Mouse (Mus musculus): ENCODE data around the gene Kprp.
"Not testable (repeated sequence)": the region's sequence is repeated elsewhere in the genome, so short reads cannot be mapped to it uniquely, and the experiment has no call there.

The Kprp gene

DNA sequence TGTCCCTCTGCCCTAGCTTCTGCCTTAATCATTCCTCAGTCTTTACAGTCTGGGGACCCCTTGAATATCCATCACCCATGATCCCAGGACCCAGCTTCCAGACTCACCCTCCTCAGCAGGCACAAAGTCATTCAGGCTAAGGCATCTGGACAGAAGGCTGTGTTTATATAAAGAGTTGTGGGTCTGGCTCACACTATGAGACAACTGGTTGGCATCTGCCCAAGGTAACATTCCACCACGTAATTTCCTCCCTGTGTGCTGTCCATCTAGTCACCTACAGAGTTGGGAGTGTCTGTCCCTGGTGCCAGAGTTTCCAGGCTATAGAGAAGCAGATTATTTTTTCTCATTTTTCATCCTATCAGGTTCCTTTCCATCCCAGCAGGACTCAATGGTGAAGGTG is at the start of gene Kprp:
Kprp (minus strand) TSS at position 140 of the 400 bp plus-strand sequence.
- no peak for DNase-seq

DNA sequence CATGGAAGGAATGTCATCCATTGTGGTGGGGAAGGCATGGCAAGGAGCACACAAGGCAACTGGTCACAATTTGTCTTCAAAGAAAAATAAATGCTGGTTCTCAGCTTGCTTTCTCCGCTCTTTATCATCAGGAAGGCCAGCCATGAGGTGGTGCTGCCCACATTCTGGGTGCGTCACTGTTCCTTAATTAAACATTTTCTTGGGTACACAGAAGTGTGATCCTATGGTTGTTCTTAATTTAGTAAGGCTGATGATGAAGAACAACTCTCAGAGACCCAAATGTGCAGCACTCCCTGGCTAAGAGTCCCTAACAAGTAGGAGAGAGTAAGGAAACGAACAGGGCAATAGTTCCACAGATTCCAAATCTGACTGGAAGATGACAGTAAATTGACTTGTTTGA is 47.1 kb upstream of the Kprp start:
- no peak for DNase-seq

DNA sequence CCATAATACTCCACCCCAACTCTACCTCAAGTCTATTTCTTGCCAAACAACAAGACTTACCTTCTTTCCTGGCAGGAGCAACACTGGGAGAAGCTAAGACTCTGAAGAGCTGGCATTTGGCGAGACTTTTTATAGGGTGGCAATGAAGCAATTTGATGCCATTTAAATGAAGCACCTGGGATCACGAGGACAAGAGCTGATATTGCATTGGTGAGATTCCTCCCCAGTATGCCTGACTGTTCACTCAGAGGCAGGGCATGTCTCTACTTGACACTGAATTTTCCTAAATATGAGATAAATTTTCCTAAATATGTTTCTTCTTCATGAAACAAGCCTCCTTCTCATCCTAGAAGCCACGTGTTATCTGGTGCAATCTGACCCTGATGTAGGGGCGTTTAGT is 43.1 kb upstream of the Kprp start, which contains the start of gene 2310050C09Rik:
2310050C09Rik (minus strand) TSS at position 101 of the 400 bp plus-strand sequence.
- DNase-seq = no peak

DNA sequence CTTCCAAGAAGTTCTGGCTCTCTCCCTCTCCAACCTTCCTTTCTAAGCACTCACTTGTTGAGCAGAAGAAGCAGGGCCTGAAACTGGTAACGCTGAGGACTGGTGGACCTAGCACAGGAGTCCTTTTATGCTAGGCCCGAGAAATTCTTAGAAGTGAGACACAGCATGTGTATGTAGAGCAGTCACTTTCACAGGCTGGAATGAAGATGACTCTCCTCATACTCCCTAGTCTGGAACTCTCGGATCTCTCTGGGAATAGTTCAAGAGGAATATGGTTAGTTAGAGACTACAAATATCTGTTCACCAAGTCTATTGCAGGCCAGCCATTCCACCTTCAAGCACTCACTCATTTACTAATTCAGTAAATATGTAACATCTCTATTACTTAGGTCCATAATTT is 24.1 kb upstream of the Kprp start, which contains the start of gene Lce1l:
Lce1l (minus strand) TSS at position 101 of the 400 bp plus-strand sequence.
- no peak for DNase-seq

DNA sequence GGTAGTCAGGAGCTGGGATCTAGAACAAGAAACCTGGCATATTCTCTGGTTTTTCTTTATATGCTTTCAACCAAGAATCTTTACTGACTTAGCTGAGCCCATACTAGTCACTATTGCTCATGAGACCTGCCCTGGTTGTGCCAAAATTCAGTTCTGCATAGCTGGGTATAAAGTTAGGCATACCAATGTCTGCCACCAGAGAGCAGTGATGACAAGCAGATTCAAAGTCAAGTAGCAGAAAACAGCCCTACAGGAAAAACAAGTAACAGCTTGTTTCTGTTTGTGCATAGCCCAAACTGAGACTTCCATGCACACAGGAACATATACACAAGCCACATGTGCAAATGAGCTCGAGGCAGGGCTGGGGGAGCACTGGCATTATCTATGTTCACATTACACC is 1.2 kb downstream of the Kprp start:
- no peak for DNase-seq

DNA sequence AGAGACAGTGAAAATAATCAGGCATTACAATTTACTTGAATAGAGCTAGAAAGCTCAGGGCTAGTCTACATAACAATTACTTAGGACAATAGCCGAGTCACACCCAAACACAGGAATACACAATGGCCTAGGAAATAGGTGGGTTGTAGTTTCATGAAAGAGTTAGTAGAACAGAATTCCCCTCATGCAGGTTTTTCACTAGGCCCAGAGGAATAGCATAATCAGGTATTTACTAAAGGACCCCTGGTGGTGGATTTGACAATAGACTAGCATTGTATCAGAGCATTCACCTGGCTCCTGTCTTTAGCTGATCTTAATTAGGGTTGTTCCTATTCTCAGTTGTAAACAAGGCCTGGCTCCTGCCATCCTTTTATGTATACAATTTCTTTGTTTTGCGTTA is 11.0 kb downstream of the Kprp start:
- not testable (repeated sequence) for DNase-seq

DNA sequence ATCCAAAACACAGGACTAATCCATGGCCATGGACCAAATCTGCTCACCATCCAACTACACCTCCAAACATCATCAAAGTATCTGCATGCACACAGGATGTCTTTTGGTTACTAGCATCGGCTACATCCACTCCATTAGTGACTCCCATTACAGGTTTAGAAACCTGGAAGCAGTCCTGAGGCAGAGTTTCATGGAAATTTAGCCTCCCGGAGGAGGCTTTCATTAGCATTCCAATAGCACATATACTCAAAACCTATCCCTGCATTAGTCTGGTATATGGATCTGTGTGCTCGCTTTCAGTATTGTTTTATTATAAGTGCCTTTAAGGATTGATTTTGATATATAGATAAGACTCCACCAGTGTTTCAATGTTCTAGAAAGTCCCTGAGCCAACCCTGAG is 11.5 kb downstream of the Kprp start:
- DNase-seq = no peak

DNA sequence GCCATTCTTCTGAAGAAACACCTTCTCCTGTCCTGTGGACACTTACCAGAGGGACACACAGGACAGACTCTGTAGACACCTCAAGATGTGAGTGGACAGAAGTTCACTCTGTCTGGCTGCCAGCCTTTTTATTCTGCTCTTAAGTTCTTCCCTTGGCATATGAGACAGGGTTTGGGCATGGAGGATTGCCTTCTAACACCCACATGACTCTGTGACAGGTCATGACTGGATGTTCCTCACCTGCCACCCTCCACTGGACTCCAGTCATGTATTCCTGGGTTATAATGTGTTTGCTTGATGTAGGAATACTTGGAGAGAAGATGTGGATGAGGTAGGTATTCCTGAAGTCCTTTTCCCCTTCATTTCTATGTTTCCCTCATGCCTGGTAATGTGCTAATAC is 19.3 kb downstream of the Kprp start, which contains the start of gene Lce1k:
Lce1k (minus strand) TSS at position 101 of the 400 bp plus-strand sequence.
- DNase-seq = no peak

DNA sequence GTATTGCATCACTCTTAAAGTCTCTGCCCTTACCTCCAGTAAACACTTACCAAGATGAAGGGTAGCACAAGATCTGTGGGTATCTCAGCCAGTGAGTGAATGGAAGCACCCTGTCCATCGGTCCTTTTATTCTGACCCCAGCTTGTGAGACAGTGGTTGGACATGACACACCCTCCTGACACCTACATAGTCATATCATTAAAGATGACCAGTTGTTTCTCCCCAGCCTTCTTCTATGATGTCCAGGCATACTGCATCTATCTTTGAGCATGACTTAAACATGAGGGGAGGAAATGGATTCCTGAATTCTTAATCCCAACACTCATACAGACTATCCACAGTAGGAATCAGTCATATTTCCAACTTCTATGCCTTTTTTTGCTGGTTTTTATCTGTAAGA is 36.6 kb downstream of the Kprp start, which contains the start of gene Lce1j:
Lce1j (minus strand) TSS at position 101 of the 400 bp plus-strand sequence.
- DNase-seq = no peak

DNA sequence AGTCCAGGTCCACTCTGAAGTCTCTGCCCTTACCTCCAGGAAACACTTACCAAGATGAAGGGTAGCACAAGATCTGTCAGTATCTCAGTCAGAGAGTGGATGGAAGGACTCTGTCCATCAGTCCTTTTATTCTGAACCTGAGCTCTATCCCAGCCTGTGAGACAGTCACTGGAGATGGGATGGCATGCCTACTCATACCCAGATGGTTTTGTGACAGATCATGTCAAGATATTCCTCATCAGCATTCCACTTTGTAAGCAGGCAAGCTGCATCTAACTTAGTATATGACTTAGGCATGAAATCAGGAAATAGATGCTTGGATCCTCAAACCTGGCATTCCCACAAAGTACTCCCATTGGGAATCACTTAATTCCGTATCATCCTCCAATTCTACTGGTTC is 48.2 kb downstream of the Kprp start, which contains the start of gene Lce1i:
Lce1i (minus strand) TSS at position 101 of the 400 bp plus-strand sequence.
- DNase-seq = no peak

All from B cell, adult 2 months (primary cell).